Mouse (Mus musculus) MEL (cell line): Measurements from ENCODE around the gene 2700049A03Rik. TPM values are rescaled to one million over a fixed set of nuclear protein-coding genes. Genes with fewer than 3 reads are reported as not detected.

ENCODE experiments used
- DNase-seq: peaks from one replicate; pipeline ENCODE4 v3.0.0; 2011; ENCODE audit warnings: low read depth, low spot score
- H3K27ac ChIP-seq: 2 replicates; pipeline ENCODE4 v1.5.1; 2012; ENCODE audit warnings: low read depth, mild to moderate bottlenecking, control low read depth, low read length, moderate library complexity; ENCODE audit not compliant: control insufficient read depth
- H3K27me3 ChIP-seq, 2 experiments: fragments of 150-350 bp in 1 of 2; sonication (generic) in 1 of 2; 2 replicates each; pipeline ENCODE4 v1.6.1; 2012; ENCODE audit warnings: low read length in 2 of 2, mild to moderate bottlenecking in 2 of 2, improper control_type of control experiment in 1 of 2, moderate library complexity in 1 of 2; ENCODE audit not compliant: insufficient read depth in 2 of 2, control insufficient read depth in 1 of 2
- H3K36me3 ChIP-seq, 2 experiments: 2 replicates each; pipeline ENCODE4 v1.6.1; 2012 to 2014; ENCODE audit warnings: low read length in 2 of 2, improper control_type of control experiment in 1 of 2, inconsistent platforms in 1 of 2, mild to moderate bottlenecking in 1 of 2; ENCODE audit not compliant: insufficient read depth in 2 of 2, control insufficient read depth in 1 of 2
- H3K4me1 ChIP-seq, 2 experiments: fragments of 150-350 bp in 1 of 2; sonication (generic) in 1 of 2; 2 replicates each; pipeline ENCODE4 v1.6.1; 2012; ENCODE audit warnings: low read length in 2 of 2, improper control_type of control experiment in 1 of 2, mild to moderate bottlenecking in 1 of 2; ENCODE audit not compliant: insufficient read depth in 2 of 2, control insufficient read depth in 1 of 2
- H3K4me3 ChIP-seq, 2 experiments: fragments of 150-350 bp in 1 of 2; sonication (generic) in 1 of 2; 2 replicates each; pipeline ENCODE4 v1.5.1; 2012; ENCODE audit warnings: low read depth in 2 of 2, low read length in 2 of 2, mild to moderate bottlenecking in 2 of 2, moderate library complexity in 2 of 2, control low read depth in 1 of 2, improper control_type of control experiment in 1 of 2; ENCODE audit not compliant: control insufficient read depth in 1 of 2, insufficient read depth in 1 of 2
- H3K79me2 ChIP-seq: 2 replicates; pipeline ENCODE4 v1.6.1; 2012; ENCODE audit warnings: mild to moderate bottlenecking, low read length, moderate library complexity; ENCODE audit not compliant: control insufficient read depth, poor library complexity, insufficient read depth
- H3K9ac ChIP-seq: 2 replicates; pipeline ENCODE4 v1.6.1; 2012; ENCODE audit warnings: low read depth, mild to moderate bottlenecking, control low read depth, low read length, moderate library complexity; ENCODE audit not compliant: control insufficient read depth, poor library complexity, severe bottlenecking
- H3K9me3 ChIP-seq: fragments of 150-350 bp; sonication (generic); replicated peaks from 2 replicates; pipeline ENCODE4 v1.6.1; 2012; ENCODE audit warnings: mild to moderate bottlenecking, low read length, improper control_type of control experiment, moderate library complexity; ENCODE audit not compliant: insufficient read depth
- BHLHE40 ChIP-seq: IDR thresholded peaks from 2 replicates; pipeline ENCODE4 v1.6.1; 2012; ENCODE audit warnings: low read depth, mild to moderate bottlenecking, inconsistent platforms, low read length, improper control_type of control experiment, borderline replicate concordance
- GATA1 ChIP-seq: IDR thresholded peaks from 2 replicates; pipeline ENCODE4 v1.6.1; 2011; ENCODE audit warnings: low read depth, low read length, improper control_type of control experiment
- MYB ChIP-seq: IDR thresholded peaks from 2 replicates; pipeline ENCODE4 v1.6.1; 2011; ENCODE audit warnings: mild to moderate bottlenecking, low read depth, low read length, improper control_type of control experiment
- POLR2AphosphoS5 ChIP-seq: IDR thresholded peaks from 2 replicates; pipeline ENCODE4 v1.6.1; 2012; ENCODE audit warnings: low read depth, borderline replicate concordance, mild to moderate bottlenecking, inconsistent platforms, low read length, moderate library complexity, mixed read lengths
- SIN3A ChIP-seq: IDR thresholded peaks from 2 replicates; pipeline ENCODE4 v1.6.1; 2012; ENCODE audit warnings: low read length, improper control_type of control experiment, inconsistent platforms
- SMC3 ChIP-seq: IDR thresholded peaks from 2 replicates; pipeline ENCODE4 v1.6.1; 2011; ENCODE audit warnings: low read depth, low read length, improper control_type of control experiment
- UBTF ChIP-seq: IDR thresholded peaks from 2 replicates; pipeline ENCODE4 v1.6.1; 2012; ENCODE audit warnings: low read depth, mild to moderate bottlenecking, inconsistent platforms, low read length, improper control_type of control experiment, moderate library complexity, borderline replicate concordance; ENCODE audit not compliant: insufficient read depth
- polyA plus RNA-seq, 2 experiments: library from polyadenylated mRNA; stranded (reverse) in 1 of 2; unstranded in 1 of 2; fragments of >175 nt in 1 of 2; fragments of >200 nt in 1 of 2; gene quantifications; 2 replicates each; pipeline versions ENCODE4 v1.2.1 to v1.2.4; 2012; ENCODE audit warnings: low replicate concordance in 2 of 2, low read depth in 1 of 2; ENCODE audit not compliant: insufficient read length in 2 of 2, insufficient read depth in 1 of 2, missing spikeins in 1 of 2
- total RNA-seq: library from RNA; depleted of rRNA; stranded (reverse); fragments of 300-350 nt; gene quantifications from 2 replicates; pipeline ENCODE4 v1.2.3, GENCODE M21; 2012; rRNA removed

2700049A03Rik gene
- total and polyA plus RNA-seq, 3 experiments = 5.8 to 7.2 TPM; not detected in 1

- H3K79me2 ChIP-seq = no peaks in the 10 kb centered on the region
- no peak overlapping the region for H3K27ac ChIP-seq
- H3K27me3 ChIP-seq = no peaks in the 10 kb centered on the region
- no peak for DNase-seq
- H3K9me3 ChIP-seq = no peaks in the 10 kb centered on the region
- H3K9ac ChIP-seq = no peak overlapping the region
- H3K4me3 ChIP-seq = no peak overlapping the region
- no peak for TF ChIP-seq BHLHE40
- TF ChIP-seq GATA1 = no peak
- no peak for TF ChIP-seq SIN3A
- no peak for TF ChIP-seq MYB
- TF ChIP-seq POLR2AphosphoS5 = no peak
- TF ChIP-seq SMC3 = no peak
- no peak for TF ChIP-seq UBTF
- H3K4me1 ChIP-seq = no peaks in the 10 kb centered on the region
- no peaks in the 10 kb centered on the region for H3K36me3 ChIP-seq
Measured at GRCm38 (mm10) chr12:71290460-71290859, 153.8 kb downstream of the 2700049A03Rik start.

Other genes starting within 250 kb of the 2700049A03Rik start
- gene Actr10, start 199.0 kb upstream of the 2700049A03Rik start, total RNA-seq = 78.7 and 87.9 TPM in 2 replicates
- 100 to 1,000 TPM in 1 of 2 experiments, not detected in 1; 109 TPM for gene Actr10, start 199.0 kb upstream of the 2700049A03Rik start, polyA plus RNA-seq
- gene Psma3, start 162.2 kb upstream of the 2700049A03Rik start, total RNA-seq = 304 and 348 TPM in 2 replicates
- 100 to 1,000 TPM in 1 of 2 experiments, not detected in 1; 295 TPM for gene Psma3, start 162.2 kb upstream of the 2700049A03Rik start, polyA plus RNA-seq
- gene Arid4a, start 120.9 kb upstream of the 2700049A03Rik start, total RNA-seq = 6.7 and 7.2 TPM in 2 replicates
- 10 to 100 TPM in 1 of 2 experiments, not detected in 1; 13.0 TPM for gene Arid4a, start 120.9 kb upstream of the 2700049A03Rik start, polyA plus RNA-seq
- gene Tomm20l, start 25.4 kb upstream of the 2700049A03Rik start, total RNA-seq = not detected in 2 replicates
- gene Tomm20l, start 25.4 kb upstream of the 2700049A03Rik start, polyA plus RNA-seq = under 1 TPM in 1 of 2 experiments, not detected in 1; 0.29 TPM
- gene Timm9, start 164 bp upstream of the 2700049A03Rik start, total RNA-seq = 131 and 147 TPM in 2 replicates
- 10 to 100 TPM in 1 of 2 experiments, not detected in 1; 68.4 TPM for gene Timm9, start 164 bp upstream of the 2700049A03Rik start, polyA plus RNA-seq
- 0.07 TPM in 1 of 2 replicates, not detected in the other for gene Dact1, start 173.0 kb downstream of the 2700049A03Rik start, total RNA-seq
- under 1 TPM in 1 of 2 experiments, not detected in 1; 0.06 TPM for gene Dact1, start 173.0 kb downstream of the 2700049A03Rik start, polyA plus RNA-seq